Comparison of ENCODE assay signal across 10 mouse cellular contexts in genomic region chr4:88275571-88276041, GRCm38 (mm10).
DNase-seq lines count a peak whose midpoint lies in the region; ATAC-seq and TF ChIP-seq lines count a peak whose summit lies in the region.
"Had no signal": no experiment of that assay in that cellular context is flagged by ENCODE, and none has a peak within 500 bp of the region (broad histone marks: within the 10 kb centered on the region; RNA-seq: fewer than 3 reads in every experiment).

No protein-coding gene starts in this region.

- 0 out of 2 replicates have a peak overlapping the region, but pooled peaks have one; percentile 17 for H3K4me2 ChIP-seq in embryonic facial prominence, embryonic 13.5 days
- 0 out of 2 replicates have a peak overlapping the region, but pooled peaks have one; percentile 5 for H3K4me2 ChIP-seq in kidney, postnatal 0 days (ENCODE audit: low read length)
- H3K4me2 ChIP-seq: embryonic facial prominence, embryonic 12.5 days; neural tube, embryonic 12.5 days had no signal

- no peaks in the 10 kb centered on the region for H3K9me3 ChIP-seq in embryonic facial prominence, embryonic 13.5 days
- H3K9me3 ChIP-seq in embryonic facial prominence, embryonic 10.5 days = no peaks in the 10 kb centered on the region
- no peaks in the 10 kb centered on the region for H3K9me3 ChIP-seq in kidney, postnatal 0 days (replicated peaks; ENCODE audit: low read length)
- H3K9me3 ChIP-seq: embryonic facial prominence, embryonic 12.5 days; neural tube, embryonic 12.5 days had no signal

- H3K36me3 ChIP-seq in embryonic facial prominence, embryonic 13.5 days = no peaks in the 10 kb centered on the region
- H3K36me3 ChIP-seq in embryonic facial prominence, embryonic 10.5 days (replicated peaks) = no peaks in the 10 kb centered on the region
- H3K36me3 ChIP-seq in kidney, postnatal 0 days (ENCODE audit: insufficient read depth, low read length) = no peaks in the 10 kb centered on the region
- H3K36me3 ChIP-seq: embryonic facial prominence, embryonic 12.5 days; neural tube, embryonic 12.5 days had no signal

- WGBS in embryonic facial prominence, embryonic 13.5 days = 37% methylated on average over 6 of the region's 6 CpGs
- 81% methylated on average over 6 of the region's 6 CpGs for WGBS in embryonic facial prominence, embryonic 10.5 days
- 29% methylated on average over 6 of the region's 6 CpGs for WGBS in kidney, postnatal 0 days

- H3K4me3 ChIP-seq in embryonic facial prominence, embryonic 13.5 days = no peak overlapping the region
- no peak overlapping the region for H3K4me3 ChIP-seq in embryonic facial prominence, embryonic 10.5 days
- H3K4me3 ChIP-seq in kidney, postnatal 0 days (replicated peaks; ENCODE audit: low read depth, low read length) = no peak overlapping the region
- H3K4me3 ChIP-seq: embryonic facial prominence, embryonic 12.5 days; neural tube, embryonic 12.5 days had no signal

- H3K27ac ChIP-seq in embryonic facial prominence, embryonic 13.5 days = peak overlapping the region; percentile 28; the same call in 1 of the 2 replicates
- H3K27ac ChIP-seq in embryonic facial prominence, embryonic 10.5 days (replicated peaks) = no peak overlapping the region
- peak overlapping the region; percentile 62 for H3K27ac ChIP-seq in kidney, postnatal 0 days
- H3K27ac ChIP-seq: embryonic facial prominence, embryonic 12.5 days; neural tube, embryonic 12.5 days had no signal

- no peak for ATAC-seq in embryonic facial prominence, embryonic 13.5 days (ENCODE audit: insufficient number of reproducible peaks, insufficient read depth, low FRiP score, low TSS enrichment, low read depth)
- no peak for ATAC-seq in kidney, postnatal 0 days (replicated peaks; ENCODE audit: low FRiP score, low read depth)
- peak; percentile 84 for ATAC-seq in megakaryocyte progenitor cell, adult 5-6 weeks (replicated peaks; ENCODE audit: poor library complexity)

- peak overlapping the region; percentile 41; the same call in 1 of the 2 replicates for H3K9ac ChIP-seq in embryonic facial prominence, embryonic 13.5 days
- no peak overlapping the region for H3K9ac ChIP-seq in kidney, postnatal 0 days (ENCODE audit: low read depth, low read length)
- H3K9ac ChIP-seq: embryonic facial prominence, embryonic 12.5 days; neural tube, embryonic 12.5 days had no signal

- no peak for TF ChIP-seq CTCF in kidney, postnatal 0 days (IDR thresholded peaks at IDR 0.05; ENCODE audit: low read depth)

- DNase-seq in embryonic facial prominence, embryonic 10.5 days (ENCODE audit: low spot score) = no peak
- peak; percentile 73 for DNase-seq in kidney, postnatal 0 days (ENCODE audit: low spot score)
- no peak for DNase-seq in kidney, postnatal 25 days
- DNase-seq in T-cell, adult 2 months (ENCODE audit: low spot score) = peak; percentile 49
- no peak for DNase-seq in urinary bladder, postnatal 4 days (ENCODE audit: low spot score in 2 of 2)
- no peak for DNase-seq in urinary bladder, adult 18-20 months (ENCODE audit: low spot score in 2 of 2)

- no peaks in the 10 kb centered on the region for H3K27me3 ChIP-seq in embryonic facial prominence, embryonic 13.5 days
- no peaks in the 10 kb centered on the region for H3K27me3 ChIP-seq in embryonic facial prominence, embryonic 10.5 days (replicated peaks; ENCODE audit: low read depth, poor library complexity, severe bottlenecking)
- no peaks in the 10 kb centered on the region for H3K27me3 ChIP-seq in kidney, postnatal 0 days (ENCODE audit: insufficient read depth, low read length)
- H3K27me3 ChIP-seq: embryonic facial prominence, embryonic 12.5 days; neural tube, embryonic 12.5 days had no signal

- H3K4me1 ChIP-seq in embryonic facial prominence, embryonic 13.5 days = peaks cover 17% of the 10 kb centered on the region
- peaks cover 3% of the 10 kb centered on the region; the same call in 1 of the 2 replicates for H3K4me1 ChIP-seq in embryonic facial prominence, embryonic 10.5 days
- 0 out of 2 replicates have a peak, but pooled peaks cover 3% of the 10 kb centered on the region for H3K4me1 ChIP-seq in kidney, postnatal 0 days (replicated peaks; ENCODE audit: insufficient read depth, low read length)

Comparison
In these comparisons a context has a peak if more than half of its experiments do, and no peak if none do; other contexts are left out.
1. DNase-seq: peak in kidney, postnatal 0 days (single experiment) and T-cell, adult 2 months (single experiment); none in embryonic facial prominence, embryonic 10.5 days (single experiment), kidney, postnatal 25 days (0 of 2), urinary bladder, postnatal 4 days (0 of 2) and urinary bladder, adult 18-20 months (0 of 2).